Mouse (Mus musculus): Measurements from ENCODE around the gene Rnf10.
"Not testable (repeated sequence)": the region's sequence is repeated elsewhere in the genome, so short reads cannot be mapped to it uniquely, and the experiment has no call there.

Rnf10 gene

DNA sequence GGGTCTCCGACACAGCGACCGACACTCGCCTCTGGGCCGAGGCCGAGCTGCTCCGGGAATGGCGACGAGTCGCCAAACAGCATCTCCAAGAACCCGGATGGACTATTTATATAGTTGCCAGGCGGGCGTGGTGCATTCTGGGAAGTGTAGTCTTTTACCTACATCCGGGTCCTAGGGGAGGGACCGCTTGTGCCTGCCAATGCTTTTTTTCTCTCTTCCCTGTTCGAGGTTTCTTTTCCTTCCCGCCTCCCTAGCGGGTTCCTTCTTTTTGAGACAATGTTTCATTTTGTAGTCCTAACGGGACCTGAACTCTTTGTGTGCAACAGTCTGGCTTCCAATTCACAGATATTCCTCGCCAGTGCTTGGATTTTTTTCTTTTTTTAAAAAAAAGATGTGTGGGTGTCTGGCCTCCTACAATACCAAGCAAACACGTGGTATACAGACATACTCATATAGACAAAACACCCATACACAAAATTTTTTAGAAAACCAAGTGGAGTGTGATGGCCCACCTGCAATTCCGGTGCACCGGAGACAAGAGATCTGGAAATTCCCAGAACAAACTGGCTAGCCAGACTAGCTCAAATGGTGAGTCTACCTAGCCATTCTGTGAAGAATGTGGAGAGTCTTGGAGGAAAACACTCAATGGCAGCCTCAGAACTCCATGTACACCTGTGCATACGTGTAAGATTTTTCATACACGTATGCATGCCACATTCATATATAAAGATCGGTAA lies at the start of gene Rnf10:
Gene Rnf10 (minus strand): TSS at position 87 of the 737 bp plus-strand sequence.
- peak; percentile 97 for DNase-seq

DNA sequence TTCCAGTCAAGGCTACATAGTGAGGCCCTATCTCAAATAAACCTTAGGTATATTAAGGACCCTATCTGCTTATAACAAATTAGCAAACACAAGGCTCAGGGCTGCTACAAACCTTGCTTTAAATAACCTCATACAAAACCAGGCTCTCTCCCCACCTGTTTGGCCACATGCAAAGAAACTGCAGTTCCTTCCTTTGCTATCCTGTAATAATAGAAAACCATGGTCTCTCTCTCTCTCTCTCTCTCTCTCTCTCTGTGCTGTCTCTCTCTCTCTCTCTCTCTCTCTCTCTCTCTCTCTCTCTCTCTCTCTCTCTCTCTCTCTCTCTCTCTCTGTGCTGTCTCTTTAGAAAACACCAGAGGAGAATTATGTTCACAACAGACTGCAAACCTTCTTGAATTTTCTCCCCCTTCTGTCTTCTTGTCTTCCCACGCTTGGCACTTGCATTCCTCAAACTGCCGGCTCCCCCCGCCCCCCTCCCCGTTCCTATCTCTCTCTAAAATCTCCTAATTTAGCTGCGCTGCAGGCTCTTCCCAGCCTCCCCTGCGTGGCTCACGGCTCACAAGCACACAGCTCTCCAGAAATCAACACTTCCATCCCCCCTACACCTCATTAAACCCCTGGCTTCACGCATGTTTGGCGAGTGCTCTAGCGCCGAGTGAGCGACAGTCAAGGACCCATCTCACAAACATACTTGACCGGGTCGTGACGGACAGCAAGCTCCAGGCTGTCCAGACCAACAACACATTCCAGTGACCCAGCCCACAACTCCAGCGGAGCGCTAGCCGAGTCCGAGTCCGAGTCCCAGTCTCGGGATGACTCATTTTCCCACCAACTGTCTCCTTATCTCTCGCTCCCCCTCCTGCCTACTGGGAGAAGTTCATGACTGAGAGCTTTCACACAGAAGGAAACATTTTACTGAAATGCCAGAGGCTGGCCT lies 46.6 kb upstream of the Rnf10 start:
- peak; percentile 83 for DNase-seq

DNA sequence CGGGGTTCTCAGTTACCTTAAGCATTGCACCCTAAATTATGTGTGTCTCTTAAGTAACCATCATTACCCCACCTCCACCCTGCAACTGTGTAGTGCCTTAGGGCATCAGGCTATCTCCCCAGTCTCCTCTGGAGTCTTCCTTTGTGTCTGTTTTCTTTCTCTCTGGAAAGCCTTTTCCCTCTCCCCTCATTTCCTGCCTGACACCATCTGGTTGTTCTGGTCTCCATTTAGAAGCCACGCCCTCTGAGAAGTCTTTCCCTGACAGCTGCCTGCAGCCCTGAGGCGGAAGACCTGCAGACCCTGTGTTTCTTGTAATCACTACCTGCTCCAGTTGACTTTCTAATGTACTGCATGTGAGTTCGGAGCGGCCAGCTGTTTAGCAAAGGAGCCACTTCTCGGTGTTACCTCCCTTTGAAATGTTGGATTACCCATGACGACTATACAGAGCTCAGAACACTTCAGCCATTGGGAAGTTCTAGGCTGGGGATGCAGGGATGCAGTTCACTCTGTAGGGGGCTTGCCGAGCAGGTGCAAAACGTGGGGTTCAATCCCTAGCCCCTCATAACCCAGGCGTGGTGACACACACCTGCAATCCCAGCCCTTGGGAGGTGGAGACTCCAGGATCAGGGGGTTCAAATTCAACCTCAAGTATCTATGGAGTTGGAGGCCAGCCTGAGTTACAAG lies 45.1 kb upstream of the Rnf10 start:
- no peak for DNase-seq

DNA sequence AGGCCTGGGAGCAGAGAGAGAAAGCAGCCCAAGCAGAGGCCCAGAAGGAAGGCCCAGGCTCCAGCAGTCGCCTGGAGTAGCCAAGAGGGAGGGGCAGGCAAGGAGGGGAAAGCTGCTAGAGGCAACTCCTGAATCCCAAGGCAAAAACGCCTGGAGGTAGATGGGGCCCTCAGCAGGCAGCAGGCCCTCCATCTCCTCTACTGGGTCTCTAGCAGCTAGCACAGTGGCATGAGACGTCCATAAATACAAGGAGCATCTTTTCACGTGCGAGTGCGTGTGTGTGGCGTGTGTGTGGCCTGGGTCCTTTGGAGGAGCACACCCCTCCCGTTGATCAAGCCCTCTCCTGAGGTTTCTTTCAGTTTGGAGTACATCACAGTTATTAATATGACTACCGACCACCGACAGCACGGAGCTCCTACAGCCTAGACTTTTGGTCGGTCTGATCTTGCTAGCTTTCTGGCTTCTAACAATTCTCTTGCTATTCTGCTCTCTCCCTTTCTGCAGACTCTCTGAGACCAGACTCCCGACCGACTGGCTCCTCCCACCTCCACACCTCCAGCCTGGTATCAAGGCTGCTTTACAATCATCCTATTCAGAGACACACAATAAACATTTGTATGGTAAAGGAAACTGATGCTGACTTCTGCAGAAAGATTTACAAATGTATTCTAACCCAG lies 44.4 kb upstream of the Rnf10 start:
- DNase-seq = no peak

DNA sequence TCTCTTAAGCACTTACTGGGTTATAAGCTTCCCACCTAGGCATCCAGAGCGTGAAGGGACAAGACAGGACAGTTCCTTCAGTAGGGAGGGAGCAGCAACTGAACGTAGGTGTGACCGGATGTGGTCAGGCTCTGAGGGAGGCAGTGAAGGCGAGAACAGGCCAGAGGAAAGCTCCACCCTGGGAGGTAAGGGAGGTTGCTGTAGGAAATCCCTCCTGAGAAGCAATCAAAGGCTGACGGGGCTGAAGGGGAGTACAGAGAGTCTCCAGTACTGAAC lies 40.9 kb upstream of the Rnf10 start:
- DNase-seq = no peak

DNA sequence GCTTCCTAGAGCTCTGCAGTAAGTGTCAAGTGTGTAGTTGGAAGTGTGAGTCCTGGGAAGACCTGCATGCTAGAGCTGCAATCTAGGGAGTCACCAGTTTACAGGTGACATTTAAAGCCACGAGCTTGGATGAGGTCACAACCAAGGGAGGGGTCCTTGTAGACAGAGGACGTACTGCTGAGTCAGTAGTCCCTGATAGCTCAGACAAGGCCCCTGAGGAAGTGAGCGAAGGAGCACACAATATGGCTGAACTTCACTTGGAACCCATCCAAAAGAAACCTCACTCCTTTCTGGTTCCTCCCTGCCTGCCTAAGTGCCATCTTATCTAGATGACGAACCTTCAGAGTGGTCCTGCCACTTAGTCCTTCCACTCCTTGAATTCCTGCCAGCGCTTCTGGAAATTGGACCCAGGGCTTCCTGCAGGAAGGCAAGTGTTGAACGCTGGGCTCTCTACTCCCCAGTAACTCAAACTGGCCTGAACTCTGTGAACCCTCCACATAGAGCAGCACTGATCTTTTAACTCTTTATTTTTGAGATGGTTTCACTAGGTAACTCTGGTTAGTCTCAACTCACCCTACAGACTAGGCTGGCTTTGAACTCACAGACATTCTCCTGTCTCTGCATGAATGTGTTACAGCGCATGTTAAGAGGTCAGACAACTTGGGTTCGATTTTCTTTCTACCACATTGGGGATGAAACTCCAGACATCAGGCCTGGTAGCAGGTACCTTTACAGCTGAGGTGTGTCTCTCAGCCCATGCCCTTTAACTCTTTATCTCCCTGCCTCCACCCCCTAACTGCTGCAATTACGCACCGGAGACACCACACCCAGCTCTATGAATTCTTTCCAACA lies 40.3 kb upstream of the Rnf10 start:
- no peak for DNase-seq

DNA sequence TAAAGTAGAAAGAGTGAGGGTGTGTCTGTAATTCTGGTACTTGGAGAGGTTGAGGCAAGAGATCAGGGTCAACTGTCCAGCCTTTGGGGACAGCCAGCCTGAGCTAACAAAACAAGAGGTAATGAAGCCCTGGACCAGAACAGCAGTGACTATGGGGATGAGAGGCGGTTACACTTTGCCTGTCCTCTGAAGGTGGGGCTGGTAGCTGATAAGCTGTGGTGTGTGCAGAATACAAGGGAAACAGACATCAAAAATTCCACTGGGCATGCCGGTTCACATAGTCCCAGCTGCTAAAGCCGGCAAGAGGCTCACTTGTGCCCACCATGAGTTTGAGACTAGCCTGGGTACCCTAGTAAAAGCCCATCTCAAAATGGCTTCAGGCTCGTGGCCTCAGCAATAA lies 39.7 kb upstream of the Rnf10 start:
- DNase-seq = no peak

DNA sequence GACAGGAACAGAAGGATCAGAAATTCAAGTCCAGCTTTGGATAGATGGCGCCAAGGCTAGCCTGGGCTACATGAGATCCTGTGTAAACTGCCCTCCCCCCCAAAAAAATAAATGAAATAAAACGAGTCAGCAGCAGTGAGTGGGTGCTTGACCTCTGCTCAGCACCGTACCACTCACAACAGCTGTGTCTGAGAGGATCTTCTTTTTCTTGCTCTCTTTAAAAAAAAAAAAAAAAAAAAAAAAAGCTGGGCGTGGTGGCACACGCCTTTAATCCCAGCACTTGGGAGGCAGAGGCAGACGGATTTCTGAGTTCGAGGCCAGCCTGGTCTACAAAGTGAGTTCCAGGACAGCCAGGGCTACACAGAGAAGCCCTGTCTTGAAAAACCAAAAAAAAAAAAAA lies 29.5 kb upstream of the Rnf10 start:
- DNase-seq = not testable (repeated sequence)

DNA sequence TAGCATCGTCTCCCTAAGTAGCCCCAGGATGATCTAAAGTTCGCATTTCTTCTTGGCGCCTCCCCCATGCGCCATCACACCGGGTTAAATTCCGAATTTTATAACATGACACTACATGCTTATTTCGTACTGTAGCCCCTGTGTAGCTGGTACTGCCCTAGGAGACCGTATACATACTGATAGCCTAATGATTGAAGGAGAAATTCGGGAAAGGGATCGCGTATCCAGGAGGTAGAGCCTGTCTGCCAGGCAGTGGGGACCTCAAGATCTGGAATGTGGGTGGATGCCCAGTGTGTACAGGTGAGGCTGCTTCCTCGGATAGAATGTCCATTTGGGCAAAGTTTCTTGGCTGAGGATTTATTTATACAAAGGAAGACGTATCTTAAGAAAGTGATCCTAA lies 28.9 kb upstream of the Rnf10 start:
- no peak for DNase-seq

DNA sequence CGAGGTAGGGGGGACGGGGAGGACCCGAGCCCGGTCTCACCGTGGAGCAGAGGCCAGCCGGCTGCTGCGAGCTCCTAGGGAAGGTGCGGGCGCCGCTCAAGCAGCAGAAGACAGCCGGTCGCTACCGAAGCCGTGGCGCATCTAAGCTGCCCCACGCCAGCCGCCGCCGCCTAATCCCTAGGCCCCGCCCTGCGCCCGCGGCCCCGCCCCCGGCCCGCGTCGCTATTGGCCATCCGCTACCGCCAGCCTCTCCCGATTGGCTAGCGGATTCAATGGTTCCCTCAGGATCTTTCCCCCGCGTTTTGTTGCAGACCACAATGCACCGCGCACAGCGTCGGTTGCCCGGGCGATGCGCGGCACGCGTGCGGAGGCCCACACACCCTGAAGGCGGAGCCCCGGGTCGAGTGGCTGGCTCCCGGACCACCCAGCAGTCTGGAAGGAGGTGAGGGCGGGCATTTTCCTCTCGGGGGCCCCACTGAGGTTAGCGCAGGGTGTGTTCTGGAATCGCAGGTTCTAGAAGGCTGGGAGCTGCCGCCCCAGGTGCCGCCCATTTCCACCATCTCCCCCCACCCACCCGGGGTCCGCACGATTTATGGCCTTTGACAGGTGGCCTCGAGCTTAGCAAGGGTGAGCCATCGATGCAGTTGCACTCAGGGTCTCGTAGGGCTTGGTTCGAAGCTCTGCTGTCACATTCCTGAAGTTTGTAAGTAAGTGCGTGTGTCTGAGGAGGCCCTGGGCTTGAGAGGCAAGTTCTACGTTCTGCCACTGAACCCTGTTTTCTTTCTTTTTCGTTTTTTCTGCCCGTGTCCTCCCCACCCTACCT lies 28.3 kb upstream of the Rnf10 start, which contains the start of gene Dynll1:
Gene Dynll1 (minus strand): TSS at position 208 of the 823 bp plus-strand sequence.
- peak; percentile 98 for DNase-seq

DNA sequence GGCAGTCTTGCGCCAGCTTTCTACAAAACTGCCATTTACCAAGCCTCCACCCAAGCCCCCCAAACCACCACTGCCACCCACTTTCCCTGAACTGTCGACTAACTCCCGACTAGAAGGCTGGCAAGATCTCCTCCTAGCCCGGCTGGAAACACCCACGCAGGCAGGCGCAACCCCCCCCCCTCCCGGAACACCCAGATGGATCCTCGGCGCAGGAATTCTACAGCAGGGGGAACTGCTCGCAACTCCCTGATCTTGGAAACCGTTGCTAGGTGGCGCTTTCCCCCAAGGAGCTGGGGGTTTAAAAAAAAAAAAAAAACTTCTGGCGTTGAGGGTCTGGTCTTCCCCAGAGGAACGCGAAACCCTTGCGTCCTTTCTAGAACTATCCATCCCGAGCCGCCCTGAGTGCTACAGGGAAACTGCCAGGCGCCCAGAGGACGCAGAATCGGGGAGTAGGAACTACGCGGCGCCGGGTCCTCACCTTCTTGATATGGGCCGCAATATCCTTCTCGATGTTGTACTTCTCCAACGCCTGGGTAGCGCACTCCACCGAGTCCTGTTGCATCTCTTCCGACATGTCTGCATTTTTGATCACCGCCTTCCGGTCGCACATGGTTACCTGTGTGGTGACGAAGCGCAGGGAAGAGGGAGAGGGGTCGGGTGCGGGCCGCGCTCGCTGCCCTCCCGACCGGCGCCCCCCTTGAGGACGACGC lies 27.5 kb upstream of the Rnf10 start:
- DNase-seq = peak; percentile 68

DNA sequence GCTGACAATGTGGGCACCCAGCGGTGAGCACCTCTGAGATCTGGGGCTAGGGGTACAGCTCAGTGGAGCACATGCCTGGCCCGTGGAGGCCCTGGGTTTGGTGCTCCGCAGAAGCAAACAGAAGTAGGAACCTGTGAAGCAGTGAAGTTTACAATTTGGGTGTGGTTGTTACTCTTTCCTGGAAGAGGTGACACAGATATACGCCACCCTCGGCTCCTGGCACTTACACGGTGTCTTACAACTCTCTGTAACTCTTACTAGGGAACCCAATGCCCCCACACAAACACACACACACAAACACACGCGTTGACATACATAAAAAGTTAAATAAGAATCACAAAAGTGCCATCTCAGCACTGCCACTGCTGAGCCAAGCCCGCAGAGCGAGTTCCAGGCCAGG lies 23.6 kb upstream of the Rnf10 start:
- no peak for DNase-seq

DNA sequence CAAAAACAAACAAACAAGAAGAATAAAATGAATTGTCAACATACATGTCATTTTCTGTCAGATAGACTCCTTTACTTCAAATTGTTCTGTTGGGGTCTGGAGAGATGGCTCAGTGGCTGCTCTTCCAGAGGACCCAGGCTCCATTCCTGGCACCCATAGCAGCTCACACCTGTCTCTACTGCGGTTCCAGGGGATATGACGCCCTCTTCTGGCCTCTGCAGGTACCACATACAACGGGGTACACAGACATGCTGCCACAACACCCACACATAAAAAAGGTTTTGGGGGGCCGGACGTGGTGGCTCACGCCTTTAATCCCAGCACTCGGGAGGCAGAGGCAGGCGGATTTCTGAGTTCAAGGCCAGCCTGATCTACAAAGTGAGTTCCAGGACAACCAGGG lies 21.5 kb upstream of the Rnf10 start:
- no peak for DNase-seq

DNA sequence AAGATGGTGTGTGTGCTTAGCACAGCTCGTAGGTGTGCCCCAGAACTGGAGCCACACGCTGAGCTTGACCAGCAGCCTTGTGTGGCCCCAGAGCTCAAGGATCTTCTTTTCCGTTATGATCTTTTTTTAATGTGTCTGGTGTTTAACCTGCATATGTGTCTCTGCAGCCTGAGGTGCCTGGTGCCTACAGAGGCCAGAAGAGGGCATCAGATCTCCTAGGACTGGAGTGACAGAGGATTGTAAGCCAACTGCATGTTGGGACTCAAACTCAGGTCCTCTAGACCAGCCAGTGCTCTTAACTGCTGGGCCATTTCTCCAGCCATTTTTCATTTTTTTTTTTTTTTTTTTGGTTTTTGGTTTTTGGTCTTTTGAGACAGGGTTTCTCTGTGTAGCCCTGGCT lies 12.0 kb upstream of the Rnf10 start:
- no peak for DNase-seq

DNA sequence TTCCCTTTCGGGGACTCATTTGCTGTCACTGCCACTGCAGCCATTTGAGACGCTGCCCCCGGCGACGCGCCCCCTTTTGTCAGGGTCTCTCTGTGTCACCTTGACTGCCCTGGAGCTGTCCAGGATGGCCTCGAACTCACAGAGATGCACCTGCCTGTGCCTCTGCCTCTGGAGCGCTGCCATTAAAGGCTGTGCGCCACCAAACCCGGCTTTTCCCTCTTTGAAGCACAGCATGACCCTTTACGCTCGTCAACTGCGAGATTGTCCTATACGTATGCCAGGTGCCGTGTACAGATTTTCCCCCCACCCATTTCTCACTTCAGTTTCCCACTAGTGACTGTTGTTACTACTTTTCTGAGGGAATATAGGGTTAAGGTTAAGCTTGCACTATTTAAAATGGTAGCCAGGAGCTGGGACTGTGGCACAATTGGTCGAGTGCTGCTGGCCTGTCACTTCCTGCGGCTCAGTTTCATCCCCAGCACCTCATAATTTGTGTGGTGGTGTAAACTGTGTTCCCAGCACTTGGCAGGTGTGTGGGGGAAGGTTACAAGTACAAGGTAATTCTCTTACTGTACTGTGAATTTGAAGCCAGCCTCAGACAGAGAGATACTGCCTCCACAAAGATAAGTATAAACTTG lies 7.5 kb upstream of the Rnf10 start:
- DNase-seq = no peak

DNA sequence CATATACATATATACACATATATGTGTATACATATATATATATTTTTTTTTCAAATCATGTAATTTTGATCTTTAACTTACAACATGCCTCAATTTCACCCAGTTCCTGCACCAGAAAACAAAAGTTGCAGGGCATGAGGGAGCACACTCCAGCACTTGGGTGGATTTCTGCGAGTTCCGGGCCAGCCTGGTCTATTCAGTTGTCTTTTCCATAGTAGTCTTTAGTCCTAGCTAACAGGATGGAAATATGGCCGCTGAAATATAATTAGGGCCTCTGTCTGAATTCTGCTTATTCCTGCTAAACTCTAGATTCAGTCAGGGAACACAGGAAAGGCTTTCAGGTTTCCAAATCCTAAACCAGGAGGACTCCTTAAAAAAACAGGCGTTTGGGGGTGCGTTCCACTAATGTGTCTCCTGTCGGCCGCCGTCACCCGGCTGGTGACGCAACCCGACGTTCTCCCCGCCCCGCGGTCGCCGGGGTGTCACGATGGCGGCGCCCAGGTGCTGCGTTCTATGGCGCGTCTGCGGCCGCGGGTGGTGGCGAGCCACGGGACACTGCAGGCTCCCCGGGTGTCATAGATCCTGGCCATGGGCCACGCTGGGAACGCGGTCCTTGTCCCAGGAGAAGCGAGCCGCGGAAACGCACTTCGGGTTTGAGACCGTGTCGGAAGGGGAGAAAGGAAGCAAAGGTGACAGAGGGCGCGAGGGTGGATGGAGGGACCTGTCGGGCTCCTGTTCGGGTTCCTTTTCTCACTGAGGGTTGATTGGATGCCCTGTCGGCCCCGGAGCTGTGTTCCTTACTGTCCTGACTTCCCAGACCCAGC lies 6.7 kb upstream of the Rnf10 start, which contains the start of gene Coq5:
Gene Coq5 (plus strand): TSS at position 441 of the 824 bp plus-strand sequence.
- peak; percentile 85 for DNase-seq

DNA sequence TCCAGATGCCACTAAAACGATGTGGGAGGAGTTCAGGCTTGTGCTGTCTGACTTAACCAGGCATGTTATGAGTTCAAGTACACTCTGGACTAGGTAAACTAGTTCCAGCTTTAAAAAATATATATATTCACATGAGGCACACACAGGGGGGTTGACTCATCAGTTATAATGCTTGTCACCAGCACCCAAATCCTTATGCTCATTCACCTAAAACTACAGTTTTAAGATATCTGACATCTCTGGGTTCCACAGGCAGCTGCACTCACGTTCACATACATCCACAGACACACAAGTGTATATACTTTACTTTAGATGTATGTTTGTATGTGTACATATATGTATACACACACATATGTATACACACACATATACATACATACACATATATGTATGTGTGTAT lies 6.1 kb upstream of the Rnf10 start:
- no peak for DNase-seq

DNA sequence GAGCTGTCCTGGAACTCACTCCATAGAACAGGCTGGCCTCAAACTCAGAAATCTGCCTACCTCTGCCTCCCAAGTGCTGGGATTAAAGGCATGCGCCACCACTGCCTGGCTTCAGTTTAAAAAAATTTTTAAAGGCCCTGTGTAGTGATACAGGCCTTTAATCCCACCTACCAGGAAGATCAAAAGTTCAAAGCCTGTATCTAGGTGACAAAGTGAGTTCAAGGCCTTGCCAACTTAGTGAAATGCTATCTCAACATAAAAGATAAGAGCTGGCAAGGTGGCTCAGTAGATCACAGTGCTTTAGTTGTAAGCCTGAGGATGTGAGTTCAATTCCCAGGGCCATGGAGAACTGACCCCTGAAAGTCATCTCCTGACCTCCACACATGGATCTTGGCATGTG lies 5.4 kb upstream of the Rnf10 start:
- DNase-seq = no peak

DNA sequence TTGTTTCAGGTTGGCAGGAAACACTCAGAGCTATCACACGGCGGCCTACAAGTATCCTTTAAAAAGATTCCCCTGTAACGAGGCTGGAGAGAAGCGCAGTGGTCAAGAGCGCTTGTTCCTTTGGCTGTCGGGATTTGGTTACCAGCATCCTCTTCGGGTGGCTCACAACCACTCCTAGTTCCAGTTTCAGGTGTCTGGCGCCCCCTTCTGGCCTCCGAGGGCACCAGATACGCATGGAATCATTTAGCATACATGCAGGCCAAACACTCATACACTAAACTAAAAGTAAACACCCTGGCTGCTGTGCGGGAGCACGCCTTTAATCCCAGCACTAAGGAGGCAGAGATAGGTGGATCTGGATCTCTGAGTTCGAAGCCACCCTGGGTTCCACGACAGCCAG lies 3.3 kb upstream of the Rnf10 start:
- no peak for DNase-seq

Data from layer of hippocampus, adult 9-11 months (tissue).